Mouse (Mus musculus) frontal cortex, postnatal 14 days (tissue): ENCODE results near the gene Fut4.
A peak's percentile ranks its signal among the peaks of the same experiment; 100 is the strongest.

Experiments used
- DNase-seq, 2 experiments: peaks; one replicate each; pipeline ENCODE4 v3.0.0; 2022; ENCODE audit warnings: low spot score in 2 of 2

Fut4 gene

GRCm38 (mm10) chr9:14752001-14752522 is at the start of gene Fut4:
Gene Fut4, minus strand, starts transcription at chr9:14752393.
- no peak for DNase-seq

- no peak for DNase-seq
Measured at GRCm38 (mm10) chr9:14787356-14787755, 35.2 kb upstream of the Fut4 start.

GRCm38 (mm10) chr9:14784039-14785002 is 32.1 kb upstream of the Fut4 start, which contains the start of the genes Mre11a and Ankrd49:
Gene Mre11a, plus strand, starts transcription at chr9:14784654.
Gene Ankrd49, minus strand, starts transcription at chr9:14784856.
- peak; percentile 89 to 91 for DNase-seq

GRCm38 (mm10) chr9:14778341-14778740 is 26.1 kb upstream of the Fut4 start:
- no peak for DNase-seq

GRCm38 (mm10) chr9:14773813-14774212 is 21.6 kb upstream of the Fut4 start:
- DNase-seq, result no peak

GRCm38 (mm10) chr9:14772074-14772473 is 19.9 kb upstream of the Fut4 start:
- DNase-seq, result no peak

- DNase-seq, result no peak
Measured at GRCm38 (mm10) chr9:14770803-14771471, 18.7 kb upstream of the Fut4 start, which contains the start of gene 1700012B09Rik. Gene 1700012B09Rik, minus strand, starts transcription at chr9:14771030.

- DNase-seq, result no peak
Measured at GRCm38 (mm10) chr9:14769811-14770210, 17.6 kb upstream of the Fut4 start.

- DNase-seq, result peak in 1 of 2 experiments; percentile 52
Measured at GRCm38 (mm10) chr9:14764765-14765164, 12.6 kb upstream of the Fut4 start.

GRCm38 (mm10) chr9:14759261-14759660 is 7.1 kb upstream of the Fut4 start:
- DNase-seq, result no peak

GRCm38 (mm10) chr9:14758590-14758989 is 6.4 kb upstream of the Fut4 start:
- DNase-seq, result no peak

- DNase-seq, result no peak
Measured at GRCm38 (mm10) chr9:14754469-14754868, 2.3 kb upstream of the Fut4 start.

- DNase-seq, result no peak
Measured at GRCm38 (mm10) chr9:14753947-14754346, 1.8 kb upstream of the Fut4 start.

- DNase-seq, result no peak
Measured at GRCm38 (mm10) chr9:14751503-14752000, 641 bp downstream of the Fut4 start.

GRCm38 (mm10) chr9:14750901-14751502 is 1.2 kb downstream of the Fut4 start:
- DNase-seq, result no peak

GRCm38 (mm10) chr9:14740151-14740924 is 11.9 kb downstream of the Fut4 start, which contains the start of gene Piwil4:
Gene Piwil4, minus strand, starts transcription at chr9:14740733.
- no peak for DNase-seq

GRCm38 (mm10) chr9:14739498-14740150 is 12.6 kb downstream of the Fut4 start:
- no peak for DNase-seq

GRCm38 (mm10) chr9:14730941-14731541 is 21.2 kb downstream of the Fut4 start:
- no peak for DNase-seq

- DNase-seq, result no peak
Measured at GRCm38 (mm10) chr9:14728365-14728764, 23.8 kb downstream of the Fut4 start.

GRCm38 (mm10) chr9:14726629-14727028 is 25.6 kb downstream of the Fut4 start:
- DNase-seq, result no peak
